Mouse (Mus musculus) spleen, adult 2 months (tissue): ENCODE measurements around the gene Gadd45gip1.

Experiments used
- CTCF ChIP-seq: fragments of 200-500 bp; IDR thresholded peaks from 2 replicates; pipeline ENCODE4 v1.5.1; 2011; ENCODE audit warnings: mild to moderate bottlenecking, inconsistent platforms; ENCODE audit not compliant: insufficient read depth, insufficient read length, insufficient replicate concordance; ENCODE audit errors: extremely low read depth
- POLR2A ChIP-seq: fragments of 200-500 bp; IDR thresholded peaks from 2 replicates; pipeline ENCODE4 v1.6.1; 2011; ENCODE audit warnings: low read depth, low read length, inconsistent platforms

DNA sequence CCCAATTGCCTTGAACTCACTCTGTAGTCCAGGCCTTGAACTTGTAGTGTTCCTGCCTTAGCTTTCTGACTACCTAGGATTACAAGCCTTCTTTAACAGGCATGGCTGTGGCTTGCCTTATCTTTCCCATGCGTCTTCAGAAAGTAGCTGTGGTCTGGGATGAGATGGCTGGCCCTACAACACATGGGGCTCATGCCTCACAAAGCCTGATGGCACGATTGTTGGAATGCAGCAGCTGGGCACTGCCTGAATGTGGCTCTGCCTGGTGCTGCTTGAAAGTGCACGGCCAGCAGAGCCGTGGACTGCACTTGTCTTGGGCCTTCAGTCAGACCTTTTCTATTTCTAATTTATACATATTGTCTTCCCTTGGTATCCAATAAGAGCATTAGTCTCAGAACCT is 53.4 kb downstream of the Gadd45gip1 start:
- TF ChIP-seq POLR2A: no peak
- TF ChIP-seq CTCF: no peak
